Mouse (Mus musculus): ENCODE results near the gene Nme7.

DNA sequence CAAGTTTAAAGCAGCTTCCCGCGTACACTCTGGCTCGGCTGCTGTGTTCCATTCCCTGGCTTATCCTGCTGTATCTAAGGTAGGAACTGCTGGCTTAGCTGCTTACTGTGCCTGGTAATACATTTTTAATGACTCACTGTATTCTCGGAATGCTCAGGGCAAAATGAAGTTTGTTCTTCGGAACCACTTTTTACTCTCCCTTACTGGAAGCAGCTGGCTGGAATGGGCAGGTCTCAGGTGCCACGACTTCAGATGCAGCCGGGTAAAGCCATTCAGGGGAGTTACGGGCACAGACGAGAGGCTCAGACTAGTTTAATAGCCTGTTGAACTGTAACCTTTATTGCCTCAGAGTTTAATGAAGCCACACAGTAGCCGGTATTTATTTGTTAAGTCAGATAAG is 17.5 kb downstream of the Nme7 start:
- TF ChIP-seq GATA1 (IDR thresholded peaks at IDR 0.05; ENCODE audit: borderline replicate concordance, low read length) (no peak), FLI1 (IDR thresholded peaks at IDR 0.05; ENCODE audit: low read length) (no peak)
